Mouse (Mus musculus) cerebellum, postnatal 4 days (tissue): Measurements from ENCODE around the gene Osr1.

Source experiments
- DNase-seq, 2 experiments: peaks; one replicate each; pipeline ENCODE4 v3.0.0; 2022; ENCODE audit warnings: low spot score in 2 of 2, mixed read lengths in 1 of 2

The Osr1 gene

DNA sequence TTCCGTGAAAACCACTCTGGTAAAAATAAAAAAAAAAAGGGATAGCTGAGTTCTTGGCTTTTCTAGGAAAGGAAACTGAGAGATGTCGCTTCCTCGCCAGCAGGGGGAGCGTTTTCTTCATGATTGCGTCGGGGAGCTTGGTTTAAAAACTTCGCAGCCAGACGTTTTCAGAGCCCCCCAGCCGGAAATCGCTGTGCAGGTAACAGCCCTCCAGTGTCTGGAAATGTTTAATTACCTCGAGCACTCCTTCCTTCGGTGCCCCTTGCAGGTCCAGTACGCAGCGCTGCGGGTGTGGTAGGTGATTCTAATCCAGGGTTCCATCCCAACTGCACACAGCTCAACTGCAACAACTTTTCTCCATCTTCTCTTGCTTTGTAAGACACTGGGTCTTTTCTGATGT is at the start of gene Osr1:
Osr1 (plus strand) TSS at position 146 of the 400 bp plus-strand sequence.
- peak; percentile 45 to 65 for DNase-seq

DNA sequence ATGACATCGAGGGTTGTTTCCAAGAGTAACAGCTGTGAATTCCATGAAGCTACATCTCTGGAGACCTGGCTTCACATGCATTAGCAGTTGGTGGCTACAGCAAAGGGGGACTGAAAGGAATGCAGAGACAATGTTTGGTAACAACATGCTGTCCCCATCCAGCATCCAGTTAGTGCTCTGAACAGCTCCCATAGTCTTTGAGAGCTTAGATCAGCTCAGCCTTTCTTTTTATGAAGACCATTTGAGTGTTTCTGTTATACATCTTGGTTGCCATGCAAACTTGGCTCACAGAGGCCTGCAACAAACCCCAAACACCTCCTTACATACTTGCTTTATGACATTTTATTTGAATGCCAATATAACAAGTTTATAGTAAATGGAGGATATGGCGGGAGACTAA is 19.6 kb upstream of the Osr1 start:
- no peak for DNase-seq

DNA sequence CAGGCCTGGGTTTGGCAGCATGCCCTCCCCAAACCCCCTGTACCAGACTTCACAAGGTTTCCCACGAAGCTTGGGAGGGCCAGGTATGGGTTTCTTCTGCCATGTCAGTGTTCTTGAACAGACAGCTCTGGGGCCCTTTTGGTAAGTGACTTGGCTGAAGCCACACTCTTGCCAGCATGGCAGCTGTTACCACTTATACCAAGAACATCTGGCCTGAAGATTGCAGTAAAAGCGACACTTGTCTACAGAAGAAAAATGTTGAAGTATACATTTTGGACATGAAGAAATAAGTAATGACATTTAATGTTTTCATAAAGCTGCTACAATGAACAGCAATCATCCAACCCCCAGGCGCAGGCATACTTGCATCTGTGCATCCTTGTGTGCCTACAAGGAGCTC is 5.0 kb upstream of the Osr1 start:
- DNase-seq, result no peak

DNA sequence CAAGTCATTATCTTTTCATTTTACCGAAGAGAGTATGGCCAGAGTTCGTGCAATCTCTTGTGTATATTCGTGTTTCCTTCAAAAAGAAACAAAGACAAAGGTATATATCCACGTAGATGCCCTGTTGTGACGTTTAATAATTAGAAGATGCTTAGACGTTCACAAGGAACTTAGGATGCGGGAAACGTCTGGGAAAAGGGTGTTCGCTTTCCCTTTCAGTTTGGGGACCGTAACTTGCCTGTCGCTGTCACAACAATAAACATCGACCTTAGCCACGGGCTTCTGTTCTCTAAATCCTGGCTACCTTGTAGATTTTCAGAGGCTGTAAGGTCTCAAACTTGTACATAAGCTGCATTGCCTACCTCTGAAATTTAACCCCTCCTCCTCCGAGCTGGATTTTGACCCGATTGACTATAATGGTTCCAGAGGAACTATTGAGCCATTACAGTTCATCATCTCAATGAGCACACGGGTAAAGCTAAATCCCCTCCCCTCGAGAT is 630 bp downstream of the Osr1 start:
- no peak for DNase-seq

DNA sequence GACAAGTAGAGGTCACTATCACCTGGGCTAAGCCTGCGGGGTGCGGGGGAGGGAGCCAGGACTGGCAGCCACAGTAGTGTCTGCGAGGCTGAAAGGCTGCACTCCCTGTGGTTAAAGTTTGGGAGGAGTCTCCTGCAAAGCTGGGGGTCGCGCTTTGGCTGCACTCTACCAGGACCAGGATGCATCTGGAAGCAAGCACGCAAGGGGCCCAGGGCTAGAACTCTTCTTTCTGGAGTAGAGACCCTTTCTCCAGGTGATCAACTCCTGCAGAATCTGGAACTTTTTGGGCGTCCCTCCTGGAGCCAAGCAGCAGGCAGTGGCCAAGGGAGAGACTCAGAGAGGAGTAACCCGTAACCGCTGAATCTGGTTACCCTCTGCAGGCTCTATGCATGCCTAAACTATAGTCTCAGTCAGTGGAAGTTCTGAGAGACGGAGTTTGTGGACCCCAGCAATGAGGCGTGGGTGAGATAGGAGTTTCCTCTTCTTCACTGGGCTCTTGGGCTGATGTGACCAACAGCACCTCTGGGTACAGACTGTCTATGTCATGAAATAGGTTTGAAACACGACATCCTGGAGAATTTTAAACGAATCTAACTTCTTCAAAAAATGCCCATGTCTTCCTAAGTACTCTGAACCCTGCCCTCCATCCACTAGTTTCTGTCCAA is 1.5 kb downstream of the Osr1 start:
- DNase-seq, result no peak

DNA sequence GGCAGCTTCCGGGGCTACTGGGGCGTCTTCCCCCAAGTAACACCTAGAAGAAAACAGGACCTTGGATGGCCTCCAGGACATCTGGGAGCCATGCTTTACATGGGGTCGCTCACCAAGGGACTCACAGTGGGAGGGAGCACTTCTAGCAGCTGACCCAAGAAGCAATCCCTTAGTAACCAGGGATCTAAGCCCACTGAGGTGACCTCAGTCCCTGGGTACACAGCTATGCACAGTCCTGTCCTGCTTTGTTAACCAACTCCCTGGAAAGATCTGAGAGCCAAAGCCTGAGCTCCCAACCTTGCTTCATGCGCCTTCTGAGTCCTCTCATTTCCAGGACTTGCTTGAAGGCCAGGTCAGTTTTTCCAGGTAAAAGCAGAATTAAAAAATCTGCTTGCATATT is 2.1 kb downstream of the Osr1 start:
- DNase-seq, result no peak

DNA sequence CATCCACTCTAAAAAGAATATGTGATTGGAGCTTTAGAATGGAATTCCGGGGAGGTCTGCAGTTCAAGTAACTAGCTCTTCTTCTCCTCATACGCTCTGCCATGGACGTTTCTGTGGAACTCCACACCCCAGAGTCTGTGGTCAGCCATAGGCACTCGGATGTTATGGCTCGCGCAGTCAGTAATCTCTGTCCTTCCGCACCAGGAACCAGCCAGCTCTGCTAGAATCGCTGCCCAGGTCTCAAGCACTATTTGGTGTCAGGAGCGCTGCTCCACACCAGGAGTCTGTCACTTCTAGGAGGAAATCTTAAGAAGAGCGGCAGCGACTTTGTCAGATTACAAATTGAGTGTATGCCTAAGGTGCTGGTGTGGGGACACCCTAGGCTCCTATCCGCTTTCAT is 3.8 kb downstream of the Osr1 start:
- no peak for DNase-seq

DNA sequence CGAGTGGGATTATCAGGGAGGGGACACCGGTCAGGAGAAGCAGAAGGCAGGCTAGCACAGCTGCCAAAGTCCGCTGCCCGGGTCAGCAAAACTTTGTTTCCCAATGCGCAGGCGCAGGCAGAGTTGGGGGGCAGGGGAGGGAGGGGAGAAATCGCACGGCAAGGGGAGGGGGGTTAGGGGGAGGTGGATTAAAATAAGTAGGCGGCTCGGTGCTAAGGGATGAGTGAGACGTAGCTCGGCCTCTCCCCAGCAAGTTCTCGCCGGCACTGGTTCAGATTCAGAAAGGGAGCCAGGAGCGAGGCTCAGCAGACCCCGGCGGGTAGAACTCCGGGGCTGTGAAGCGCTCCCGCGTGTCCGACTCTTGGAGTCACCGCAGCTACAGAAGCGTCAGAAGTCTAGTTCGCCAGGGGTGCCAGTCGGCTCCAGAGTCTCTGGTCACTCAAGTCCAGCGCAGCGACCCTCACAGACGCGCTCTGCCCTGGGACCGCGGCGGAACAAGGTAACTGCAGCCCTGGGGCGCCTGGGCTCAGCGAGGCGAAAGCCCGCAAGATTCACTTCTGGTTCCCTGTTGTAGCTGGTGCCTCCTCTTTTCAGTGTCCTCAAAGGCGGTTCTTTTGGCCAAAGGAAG is 4.4 kb downstream of the Osr1 start:
- peak in 1 of 2 experiments; percentile 18 for DNase-seq

DNA sequence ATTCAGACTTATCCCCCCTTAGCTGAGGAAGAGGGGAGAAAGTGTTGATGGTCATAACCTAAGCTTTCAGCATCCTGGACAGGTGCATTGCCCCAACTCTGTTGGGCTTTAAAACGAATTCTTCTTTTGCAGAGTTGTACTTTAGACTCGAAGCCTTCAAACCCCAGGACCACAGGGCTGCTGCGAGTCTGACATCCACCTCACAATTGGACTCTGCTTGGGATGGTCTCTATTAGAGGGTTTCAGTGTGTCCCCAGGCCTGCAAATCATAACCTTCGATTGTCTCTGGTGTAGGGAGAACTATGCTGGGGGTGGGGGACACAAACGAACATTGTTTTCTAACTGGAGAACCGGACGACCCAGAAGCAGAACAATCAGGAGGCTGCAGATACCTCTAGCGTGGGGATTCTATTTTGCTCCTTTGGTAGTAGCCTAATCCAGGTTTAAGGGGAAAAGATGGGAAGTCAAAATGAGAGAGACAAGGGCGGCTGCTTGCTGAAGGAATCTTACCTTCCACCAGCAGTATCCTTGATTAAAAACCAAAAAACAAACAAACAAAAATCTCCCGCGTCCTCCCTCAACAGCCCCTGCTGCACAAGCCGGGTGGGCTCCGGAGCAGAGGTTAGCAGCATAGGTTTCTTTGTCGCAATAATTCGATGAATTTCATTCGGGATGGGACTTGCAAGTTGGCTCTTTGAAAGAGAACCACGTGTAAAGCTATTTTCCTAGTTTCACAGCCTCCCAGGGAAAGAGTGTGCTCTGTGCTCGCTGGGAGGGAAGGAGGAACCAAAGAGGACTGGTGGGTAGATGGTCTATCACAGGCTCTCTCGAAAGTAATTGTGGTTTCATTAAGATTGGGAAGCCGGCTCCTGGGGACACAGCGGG is 5.5 kb downstream of the Osr1 start:
- DNase-seq, result no peak

DNA sequence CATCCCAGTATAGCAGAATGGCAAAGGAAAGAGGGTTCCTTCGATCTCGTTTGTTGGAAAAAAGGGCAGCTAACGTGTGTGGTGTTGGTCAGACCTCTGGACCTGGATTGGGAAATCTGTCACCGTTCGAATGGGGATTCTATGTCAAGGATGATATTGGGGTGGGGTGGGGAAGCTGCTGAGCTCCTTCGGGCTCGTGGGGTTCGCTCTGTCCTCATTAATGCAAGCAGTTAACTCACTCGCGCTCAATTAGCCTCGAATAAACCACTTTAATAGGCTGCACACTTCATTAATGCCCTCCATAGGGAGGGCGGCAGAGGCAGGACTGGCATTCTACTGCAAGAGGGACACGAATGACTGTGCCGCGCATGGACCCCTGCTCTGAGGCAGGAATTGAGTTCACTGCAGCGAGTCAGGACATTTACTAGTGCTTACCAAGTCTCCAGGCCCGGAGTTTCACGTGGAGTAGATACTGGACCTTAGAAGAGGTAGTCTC is 6.2 kb downstream of the Osr1 start:
- no peak for DNase-seq

DNA sequence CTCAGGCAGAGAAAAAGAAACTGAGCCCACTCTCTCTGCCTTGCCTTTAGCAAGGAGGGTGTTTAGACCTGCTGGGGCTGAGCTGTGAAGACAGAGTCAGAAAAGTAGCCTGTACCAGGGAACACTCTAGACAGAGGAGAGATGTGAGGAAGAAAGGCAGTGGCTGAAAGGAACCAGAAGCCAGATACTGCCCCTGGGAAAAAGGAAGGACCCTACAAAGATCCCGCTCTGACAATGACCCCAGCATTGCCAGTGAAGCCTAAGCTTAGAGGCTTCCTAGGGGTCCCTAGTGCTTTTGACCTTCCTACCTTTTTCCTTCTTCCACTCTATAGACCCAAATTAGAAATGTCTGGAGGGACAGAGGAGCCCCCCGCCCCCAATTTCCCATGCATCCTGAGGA is 7.7 kb downstream of the Osr1 start:
- DNase-seq, result no peak

DNA sequence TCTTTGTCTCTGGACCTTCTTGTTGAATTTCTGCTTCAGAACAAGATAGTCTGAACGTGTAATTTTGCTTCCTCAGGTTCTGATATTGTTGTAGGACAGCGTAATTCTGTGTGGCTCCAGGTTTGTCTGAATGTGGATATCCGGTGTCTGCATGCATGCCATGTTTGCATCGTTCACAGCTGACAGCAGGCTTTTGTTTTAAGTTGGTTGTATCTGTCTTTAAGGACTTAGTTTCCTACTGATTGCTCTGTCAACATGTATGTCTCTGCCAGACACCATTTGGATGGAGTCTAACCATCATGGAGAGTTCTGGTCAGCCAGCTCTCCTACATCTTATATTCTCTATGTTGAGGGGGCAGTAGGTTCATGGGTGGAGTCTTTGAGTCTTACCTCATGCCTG is 8.7 kb downstream of the Osr1 start:
- no peak for DNase-seq

DNA sequence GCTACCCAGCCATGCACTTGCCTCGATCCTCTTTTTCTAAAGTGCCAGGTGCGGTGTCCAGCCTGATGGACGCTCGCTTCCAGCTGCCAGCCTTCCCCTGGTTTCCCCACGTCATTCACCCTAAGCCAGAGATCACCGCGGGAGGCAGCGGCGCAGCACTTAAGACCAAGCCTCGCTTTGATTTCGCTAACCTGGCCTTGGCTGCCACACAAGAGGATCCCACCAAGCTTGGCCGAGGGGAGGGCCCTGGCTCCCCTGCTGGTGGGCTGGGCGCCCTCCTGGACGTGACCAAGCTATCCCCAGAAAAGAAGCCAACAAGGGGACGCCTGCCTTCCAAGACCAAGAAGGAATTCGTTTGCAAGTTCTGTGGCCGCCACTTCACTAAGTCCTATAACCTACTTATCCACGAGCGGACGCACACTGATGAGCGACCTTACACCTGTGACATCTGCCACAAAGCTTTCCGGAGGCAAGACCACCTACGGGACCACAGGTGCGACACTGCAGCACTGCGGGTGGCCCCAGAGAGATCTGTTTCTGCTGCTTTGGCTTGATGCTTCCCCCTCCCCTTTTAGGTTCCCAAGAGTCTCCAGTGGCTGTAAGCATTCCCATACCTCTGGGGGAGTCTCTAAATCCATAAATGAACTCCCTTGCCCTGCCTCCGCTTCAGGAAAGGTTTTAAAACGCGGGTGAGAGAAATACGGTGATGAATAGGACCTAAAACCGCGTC is 9.6 kb downstream of the Osr1 start:
- no peak for DNase-seq

DNA sequence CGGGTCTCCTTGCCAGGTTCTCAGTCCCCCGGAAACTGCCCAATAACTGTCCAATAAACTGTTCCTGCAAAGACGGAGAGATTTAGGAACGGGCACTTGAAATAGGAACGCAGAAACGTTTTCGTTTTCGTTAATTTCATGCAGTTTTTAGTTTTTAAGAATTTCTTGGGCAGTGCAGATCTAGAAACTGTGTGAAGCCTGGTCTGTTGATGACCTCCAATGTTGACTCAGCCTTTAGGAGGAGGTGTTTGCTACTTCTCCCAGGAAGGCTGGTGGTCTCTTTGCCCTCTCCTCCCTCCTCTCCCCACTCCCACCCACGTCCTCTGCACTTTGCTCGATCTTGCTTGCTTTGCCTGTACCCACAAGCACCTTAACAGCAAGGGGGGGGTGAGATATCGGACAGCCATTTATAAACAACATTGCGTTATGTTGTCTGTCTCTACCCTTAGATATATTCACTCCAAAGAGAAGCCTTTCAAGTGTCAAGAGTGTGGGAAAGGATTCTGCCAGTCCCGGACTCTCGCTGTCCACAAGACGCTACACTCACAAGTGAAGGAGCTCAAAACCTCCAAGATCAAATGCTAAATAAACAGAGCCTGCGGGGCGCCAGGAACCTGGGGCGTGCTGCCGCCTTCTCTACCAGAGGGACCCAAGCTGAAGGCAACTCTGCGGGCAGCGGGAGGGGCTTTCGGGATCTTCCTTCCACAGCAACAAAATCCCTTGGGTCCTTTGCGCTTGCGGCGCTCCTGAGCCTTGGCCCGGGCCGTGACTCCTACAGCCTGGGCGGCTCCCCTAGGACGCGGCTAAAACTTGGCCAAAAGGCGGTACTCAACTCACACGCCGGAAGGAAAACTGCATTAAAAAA is 10.4 kb downstream of the Osr1 start:
- DNase-seq, result no peak

DNA sequence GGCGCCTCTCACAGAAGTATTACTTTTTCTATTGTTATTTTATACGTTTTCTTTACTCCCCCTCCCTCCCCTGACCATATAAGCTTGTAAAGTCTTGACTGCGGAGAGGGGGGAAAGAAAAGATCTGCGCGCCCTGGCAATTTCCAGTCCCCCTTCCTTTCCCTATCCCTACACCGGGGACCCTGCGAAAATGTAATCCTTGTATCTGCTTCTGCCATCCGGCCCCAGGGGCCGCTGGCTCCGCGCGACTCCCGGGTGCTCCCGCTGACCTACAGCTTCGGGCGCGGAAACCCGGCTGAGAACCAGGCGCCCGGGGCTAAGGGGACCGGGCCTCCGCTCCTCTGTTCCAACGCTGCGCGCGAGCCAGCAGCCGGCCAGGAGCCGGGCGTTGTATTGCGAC is 11.1 kb downstream of the Osr1 start:
- no peak for DNase-seq

DNA sequence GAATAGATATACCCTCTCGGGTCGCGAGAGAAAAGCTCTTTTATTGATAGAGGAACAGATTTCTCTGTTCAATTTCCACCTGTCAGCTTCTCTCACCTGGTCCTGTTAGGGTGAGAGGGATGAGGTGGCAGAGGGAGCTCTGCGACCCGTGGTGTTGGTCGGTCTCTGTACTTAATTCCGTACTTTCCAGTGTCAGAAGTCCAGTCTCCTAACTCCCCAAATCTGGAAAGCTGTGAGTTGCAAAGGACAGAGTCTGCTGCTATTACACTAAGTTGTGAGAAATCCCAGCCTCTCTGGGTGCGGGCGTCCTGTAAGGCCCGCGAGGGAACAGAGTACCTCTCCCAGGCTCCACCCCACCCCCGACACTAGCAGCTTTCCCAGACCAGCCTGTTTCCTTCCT is 11.6 kb downstream of the Osr1 start:
- no peak for DNase-seq

DNA sequence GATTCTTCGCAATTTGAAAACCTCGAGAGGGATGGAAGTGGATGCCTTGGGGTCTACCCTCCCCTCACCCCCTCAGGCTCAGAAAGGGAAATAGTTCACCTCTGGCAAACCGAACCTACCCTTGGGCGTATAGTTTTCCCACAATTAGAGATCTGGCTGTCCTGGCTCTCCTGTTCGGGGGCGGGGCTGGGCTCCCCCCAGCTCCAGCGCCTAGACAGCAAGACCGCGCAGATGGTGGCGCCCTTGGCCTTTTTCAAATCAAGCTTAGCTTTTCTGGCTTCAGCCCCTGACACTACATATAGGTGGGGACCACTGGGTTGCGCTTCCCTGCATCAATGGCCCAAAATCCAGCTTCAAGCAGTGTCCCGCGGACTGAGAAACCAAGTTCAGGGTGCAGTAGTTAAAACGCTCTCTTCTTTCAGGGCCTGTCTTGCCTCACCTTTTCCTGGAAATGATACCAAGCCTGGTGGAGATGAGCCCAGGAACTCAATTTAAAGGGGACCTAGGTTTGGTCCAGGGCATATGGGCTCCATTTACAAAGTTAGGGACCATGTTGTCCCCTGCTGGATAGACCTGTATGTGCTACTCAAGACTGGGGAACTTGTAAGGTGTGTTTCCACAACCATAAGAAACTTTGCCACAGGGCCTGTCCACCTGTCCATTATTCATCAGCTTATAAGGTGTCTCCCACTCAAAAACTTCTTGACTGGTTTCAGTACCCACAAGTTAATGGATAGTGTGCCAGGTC is 12.5 kb downstream of the Osr1 start:
- no peak for DNase-seq

DNA sequence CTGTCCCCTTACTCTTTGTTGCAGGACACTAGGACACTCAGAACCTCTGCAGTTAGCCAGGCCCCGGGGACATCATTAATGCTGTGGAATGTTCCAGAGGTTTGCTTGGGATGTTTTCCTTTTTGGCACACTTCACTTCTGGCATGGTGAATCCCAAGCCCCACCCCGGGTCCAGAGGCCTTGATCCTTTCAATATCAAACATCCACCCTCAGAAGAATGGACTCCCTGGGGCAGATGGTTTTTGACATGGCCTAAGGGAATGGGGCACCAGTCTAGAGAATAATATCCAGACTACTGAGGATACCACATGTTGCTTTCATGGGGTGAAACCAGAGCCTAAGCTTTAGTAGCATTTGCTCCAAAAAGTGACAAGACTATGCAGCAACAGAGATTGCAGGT is 13.5 kb downstream of the Osr1 start:
- no peak for DNase-seq

DNA sequence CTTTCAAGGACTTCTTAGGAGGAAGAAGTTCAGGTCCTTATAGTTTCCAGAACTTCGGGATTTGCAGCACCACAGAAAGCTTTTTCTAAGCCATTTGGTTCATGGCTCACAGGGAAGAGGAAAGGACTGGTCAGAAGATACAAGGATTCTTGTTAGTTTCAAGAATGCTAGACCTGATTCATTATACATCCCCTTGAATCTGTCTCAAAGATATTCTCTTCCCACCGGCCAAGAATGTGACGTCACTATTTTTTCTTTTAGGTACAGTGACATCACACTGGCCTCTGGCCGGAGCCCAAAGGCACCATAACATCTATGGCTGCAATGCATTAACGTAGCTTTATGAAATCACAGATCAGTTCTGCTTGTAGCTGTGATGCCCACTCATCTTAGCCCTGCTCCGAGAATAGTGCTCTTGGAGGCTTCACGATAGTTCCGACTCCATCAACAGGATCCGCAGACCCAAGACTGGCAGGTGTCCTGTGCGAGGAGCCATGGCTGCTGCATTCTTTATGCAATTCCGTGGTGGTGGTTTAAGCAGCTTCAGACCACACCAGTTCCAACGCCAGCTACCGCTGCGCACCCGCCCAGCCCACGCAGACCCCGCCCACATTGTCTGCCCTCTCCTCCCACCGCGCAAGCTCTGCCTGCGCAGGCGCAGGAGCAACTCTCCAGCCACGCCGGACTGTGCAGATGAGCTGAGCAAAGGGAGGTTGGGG is 14.6 kb downstream of the Osr1 start:
- peak in 1 of 2 experiments; percentile 68 for DNase-seq
